Mouse (Mus musculus): Measurements from ENCODE around the gene Cdh26. TPM values are rescaled to one million over a fixed set of nuclear protein-coding genes. Genes with fewer than 3 reads are reported as not detected.
A peak's percentile ranks its signal among the peaks of the same experiment; 100 is the strongest.

Cdh26 gene
- polyA plus RNA-seq, 1 experiment from 2014 or later, result not detected

DNA sequence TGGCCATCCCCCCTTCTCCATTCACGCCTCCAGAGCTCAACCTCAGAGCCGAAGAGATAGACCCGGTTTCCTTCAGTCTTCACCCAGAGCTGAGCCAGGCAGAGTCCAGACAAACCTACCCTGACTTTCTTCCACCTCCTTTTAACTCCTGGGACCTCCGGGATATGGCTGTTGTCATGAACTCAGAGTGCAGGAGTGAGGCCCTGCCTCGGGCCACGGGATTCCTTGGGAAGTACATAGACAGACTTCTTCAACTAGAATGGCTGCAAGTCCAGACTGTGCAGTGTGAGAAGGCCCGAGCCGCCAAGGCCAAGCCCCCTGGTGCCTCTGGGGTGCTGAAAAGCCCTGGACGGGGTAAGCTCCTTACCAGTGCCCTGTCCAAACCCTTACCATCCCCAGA is 9.8 kb upstream of the Cdh26 start:
- no peaks in the 10 kb centered on the region; the same call in 1 of the 2 replicates for H3K27me3 ChIP-seq
- H3K4me3 ChIP-seq, result no peak overlapping the region
- no peak for ATAC-seq (ENCODE audit: low read depth)
- H3K4me2 ChIP-seq, result no peak overlapping the region
- 83% methylated on average over 9 of the region's 9 CpGs for WGBS
- H3K27ac ChIP-seq (replicated peaks), result no peak overlapping the region
- no peaks in the 10 kb centered on the region for H3K9me3 ChIP-seq
- H3K36me3 ChIP-seq, result peaks cover 17% of the 10 kb centered on the region
- no peak overlapping the region for H3K9ac ChIP-seq
- peaks cover 26% of the 10 kb centered on the region for H3K4me1 ChIP-seq (replicated peaks)

- no peaks in the 10 kb centered on the region for H3K9me3 ChIP-seq
- H3K27ac ChIP-seq (replicated peaks), result 0 out of 2 replicates have a peak overlapping the region, but pooled peaks have one; percentile 46
- no peak overlapping the region for H3K4me2 ChIP-seq
- H3K27me3 ChIP-seq, result no peaks in the 10 kb centered on the region; the same call in 1 of the 2 replicates
- no peak overlapping the region for H3K9ac ChIP-seq
- H3K4me1 ChIP-seq (replicated peaks), result peaks cover 20% of the 10 kb centered on the region
- H3K36me3 ChIP-seq, result peaks cover 17% of the 10 kb centered on the region
- ATAC-seq (ENCODE audit: low read depth), result no peak
- 44% methylated on average over 6 of the region's 6 CpGs for WGBS
- H3K4me3 ChIP-seq, result no peak overlapping the region
Measured at GRCm38 (mm10) chr2:178421603-178422002, 8.7 kb upstream of the Cdh26 start.

DNA sequence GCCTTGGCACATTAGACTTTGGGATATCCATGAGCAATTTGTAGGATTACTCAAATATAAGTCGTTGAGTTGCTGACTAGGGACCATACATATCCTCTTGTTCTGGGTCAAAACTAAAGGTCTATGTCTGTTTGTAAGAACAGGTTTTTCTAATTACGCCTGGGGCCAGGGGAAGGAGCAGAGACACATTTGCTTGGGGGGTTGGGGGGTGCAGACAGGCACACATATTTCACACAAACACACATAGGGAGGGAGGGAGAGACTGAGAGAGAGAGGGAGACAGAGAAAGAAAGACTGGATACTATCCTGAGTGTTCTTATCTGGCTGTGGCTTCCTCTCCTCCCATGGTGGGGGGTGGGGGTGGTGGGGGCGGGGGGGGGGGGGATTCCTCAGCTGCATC is 8.1 kb upstream of the Cdh26 start:
- Histone ChIP-seq H3K27me3 (no peaks in the 10 kb centered on the region; the same call in 1 of the 2 replicates), H3K27ac (replicated peaks) (peak overlapping the region; percentile 46; the same call in 1 of the 2 replicates), H3K4me3 (no peak overlapping the region), H3K4me2 (no peak overlapping the region), H3K36me3 (peaks cover 17% of the 10 kb centered on the region), H3K9me3 (no peaks in the 10 kb centered on the region), H3K9ac (no peak overlapping the region), H3K4me1 (replicated peaks) (peaks cover 20% of the 10 kb centered on the region)
- 44% methylated on average over 3 of the region's 3 CpGs for WGBS
- no peak for ATAC-seq (ENCODE audit: low read depth)

GRCm38 (mm10) chr2:178423223-178423622 is 7.1 kb upstream of the Cdh26 start:
- Histone ChIP-seq H3K27ac (replicated peaks) (no peak overlapping the region), H3K9me3 (no peaks in the 10 kb centered on the region), H3K36me3 (peaks cover 13% of the 10 kb centered on the region), H3K4me3 (no peak overlapping the region), H3K4me2 (no peak overlapping the region), H3K4me1 (replicated peaks) (peaks cover 20% of the 10 kb centered on the region), H3K27me3 (no peaks in the 10 kb centered on the region; the same call in 1 of the 2 replicates), H3K9ac (no peak overlapping the region)
- WGBS, result 87% methylated on average over 5 of the region's 5 CpGs
- ATAC-seq (ENCODE audit: low read depth), result no peak

DNA sequence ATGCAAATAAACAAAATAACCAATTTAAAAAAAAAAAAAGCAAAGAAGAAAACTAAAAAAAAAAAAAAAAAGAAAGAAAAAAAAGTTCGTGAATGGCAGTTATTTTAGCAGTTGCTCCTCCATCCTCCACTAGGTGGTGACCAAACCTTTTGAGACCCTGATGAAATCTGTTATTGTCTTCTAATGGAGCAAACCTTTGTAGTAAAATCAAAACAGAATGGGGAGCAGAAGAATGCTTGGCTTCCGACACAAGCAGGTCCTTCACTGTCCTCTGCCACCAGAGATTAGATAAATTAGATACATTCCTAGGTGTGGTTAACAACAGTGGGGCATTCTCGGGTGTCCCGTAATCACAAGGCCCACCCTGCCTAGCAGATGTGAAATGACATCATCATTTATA is 4.1 kb upstream of the Cdh26 start:
- Histone ChIP-seq H3K36me3 (no peaks in the 10 kb centered on the region), H3K27ac (replicated peaks) (no peak overlapping the region), H3K4me3 (no peak overlapping the region), H3K9ac (no peak overlapping the region), H3K4me2 (no peak overlapping the region), H3K4me1 (replicated peaks) (peaks cover 29% of the 10 kb centered on the region), H3K9me3 (no peaks in the 10 kb centered on the region), H3K27me3 (no peaks in the 10 kb centered on the region; the same call in 1 of the 2 replicates)
- no peak for ATAC-seq (ENCODE audit: low read depth)
- WGBS, result 42% methylated on average over 4 of the region's 4 CpGs

DNA sequence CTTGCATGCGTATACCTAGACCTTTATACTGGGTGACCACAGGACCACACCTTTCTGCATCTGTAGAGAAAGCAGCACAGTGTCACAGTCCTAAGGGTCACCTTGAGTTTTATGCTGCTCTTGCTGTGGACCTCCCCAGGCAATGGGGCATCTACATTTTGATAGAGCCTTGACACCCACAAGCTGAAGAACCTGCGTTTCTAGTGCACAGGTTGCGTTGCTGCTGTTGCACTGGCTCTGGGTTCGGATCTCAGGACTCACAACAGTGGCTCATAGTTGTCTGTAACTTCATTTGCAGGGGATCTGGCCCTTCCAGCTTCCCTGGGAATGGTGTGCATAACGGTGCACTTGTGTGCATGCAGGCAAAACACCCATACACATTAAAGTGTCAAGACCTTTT is 3.1 kb upstream of the Cdh26 start:
- H3K27ac ChIP-seq (replicated peaks), result no peak overlapping the region
- no peak overlapping the region for H3K9ac ChIP-seq
- peaks cover 24% of the 10 kb centered on the region for H3K4me1 ChIP-seq (replicated peaks)
- no peaks in the 10 kb centered on the region for H3K36me3 ChIP-seq
- no peak overlapping the region for H3K4me2 ChIP-seq
- H3K4me3 ChIP-seq, result no peak overlapping the region
- WGBS, result 87% methylated on average over 5 of the region's 5 CpGs
- ATAC-seq (ENCODE audit: low read depth), result no peak; the same call in 1 of the 2 replicates
- no peaks in the 10 kb centered on the region; the same call in 1 of the 2 replicates for H3K27me3 ChIP-seq
- no peaks in the 10 kb centered on the region for H3K9me3 ChIP-seq

DNA sequence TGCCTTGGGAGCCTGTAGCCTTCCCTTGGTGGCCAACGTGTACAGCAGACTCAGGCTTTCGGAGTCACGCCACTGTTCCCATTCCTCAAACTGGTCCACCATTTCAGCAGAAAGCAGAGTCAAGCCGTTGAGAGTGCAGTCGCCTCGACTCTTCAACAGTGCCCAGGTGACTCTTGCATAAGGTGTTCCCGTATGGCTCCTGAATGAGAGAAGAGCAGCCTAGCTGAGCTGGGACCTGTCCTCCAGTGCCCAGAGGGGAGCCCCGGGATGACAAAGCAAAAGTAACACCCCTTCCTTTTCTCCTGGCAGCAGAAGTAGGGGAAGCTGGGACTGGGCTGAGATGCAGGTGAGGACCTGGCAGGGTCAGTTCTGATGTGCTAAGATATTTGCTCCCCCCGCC is 2.1 kb upstream of the Cdh26 start:
- WGBS, result 82% methylated on average over 9 of the region's 9 CpGs
- ATAC-seq (ENCODE audit: low read depth), result no peak
- no peak overlapping the region for H3K4me3 ChIP-seq
- H3K27ac ChIP-seq (replicated peaks), result no peak overlapping the region
- H3K36me3 ChIP-seq, result no peaks in the 10 kb centered on the region
- H3K4me2 ChIP-seq, result no peak overlapping the region
- no peaks in the 10 kb centered on the region; the same call in 1 of the 2 replicates for H3K27me3 ChIP-seq
- H3K4me1 ChIP-seq (replicated peaks), result peaks cover 15% of the 10 kb centered on the region
- H3K9me3 ChIP-seq, result no peaks in the 10 kb centered on the region
- H3K9ac ChIP-seq, result no peak overlapping the region

- no peak overlapping the region for H3K4me2 ChIP-seq
- no peak overlapping the region for H3K4me3 ChIP-seq
- no peaks in the 10 kb centered on the region for H3K36me3 ChIP-seq
- H3K9me3 ChIP-seq, result no peaks in the 10 kb centered on the region
- 88% methylated on average over 4 of the region's 4 CpGs for WGBS
- ATAC-seq (ENCODE audit: low read depth), result no peak
- peaks cover 15% of the 10 kb centered on the region for H3K4me1 ChIP-seq (replicated peaks)
- H3K27me3 ChIP-seq, result no peaks in the 10 kb centered on the region; the same call in 1 of the 2 replicates
- H3K9ac ChIP-seq, result no peak overlapping the region
- no peak overlapping the region for H3K27ac ChIP-seq (replicated peaks)
Measured at GRCm38 (mm10) chr2:178428676-178429075, 1.7 kb upstream of the Cdh26 start.

DNA sequence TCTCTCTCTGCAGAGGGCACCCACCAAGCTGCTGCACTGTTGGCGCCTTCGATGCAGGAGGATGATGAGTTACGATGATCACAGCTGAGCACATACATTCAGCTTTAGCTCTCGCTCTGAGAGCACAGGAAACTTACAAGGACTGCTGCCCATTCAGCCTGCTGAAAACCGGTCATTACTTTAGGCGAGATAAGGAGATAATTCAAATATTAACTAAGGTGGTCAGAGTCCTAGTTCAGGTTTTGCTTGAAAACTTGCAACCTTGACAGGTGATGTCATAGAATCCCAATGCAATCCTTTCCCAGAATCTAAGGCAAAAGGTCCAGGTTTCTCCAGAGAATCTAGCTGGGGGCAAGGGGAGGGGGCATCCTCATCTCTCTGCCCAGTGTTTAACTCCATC is 905 bp upstream of the Cdh26 start:
- ATAC-seq (ENCODE audit: low read depth), result no peak
- 78% methylated on average over 6 of the region's 6 CpGs for WGBS

DNA sequence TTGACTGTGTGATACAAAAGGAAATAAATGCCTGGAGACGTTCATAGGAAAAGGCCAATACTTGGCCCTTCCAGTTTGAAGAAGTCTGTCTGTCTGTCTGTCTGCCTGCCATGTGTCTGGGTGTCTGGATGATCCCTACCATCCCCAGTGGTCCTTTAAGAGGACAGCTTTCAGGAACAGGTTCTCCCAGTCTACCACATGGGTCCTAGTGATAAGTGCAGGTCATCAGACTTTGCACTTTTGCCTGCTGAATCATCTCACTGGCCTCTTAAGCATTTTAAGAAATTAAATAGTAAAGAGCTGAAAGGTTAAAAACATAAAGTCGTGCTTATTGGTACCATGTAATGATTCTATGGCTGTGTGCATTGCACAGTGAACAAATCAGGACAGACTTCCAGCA is 3.2 kb downstream of the Cdh26 start:
- 80% methylated on average over 2 of the region's 2 CpGs for WGBS
- Histone ChIP-seq H3K36me3 (no peaks in the 10 kb centered on the region), H3K27me3 (no peaks in the 10 kb centered on the region), H3K9ac (no peak overlapping the region), H3K9me3 (no peaks in the 10 kb centered on the region), H3K4me3 (no peak overlapping the region), H3K4me1 (replicated peaks) (peaks cover 23% of the 10 kb centered on the region), H3K27ac (replicated peaks) (no peak overlapping the region), H3K4me2 (no peak overlapping the region)
- ATAC-seq (ENCODE audit: low read depth), result no peak

More for the DNA sequence above, 905 bp upstream of the Cdh26 start:
- Histone ChIP-seq H3K4me2 (no peak overlapping the region), H3K36me3 (no peaks in the 10 kb centered on the region), H3K9me3 (no peaks in the 10 kb centered on the region), H3K9ac (no peak overlapping the region), H3K4me1 (replicated peaks) (peaks cover 15% of the 10 kb centered on the region), H3K27ac (replicated peaks) (no peak overlapping the region), H3K27me3 (no peaks in the 10 kb centered on the region; the same call in 1 of the 2 replicates), H3K4me3 (no peak overlapping the region)

GRCm38 (mm10) chr2:178433903-178434302 is 3.6 kb downstream of the Cdh26 start:
- H3K9ac ChIP-seq, result no peak overlapping the region
- no peak overlapping the region for H3K27ac ChIP-seq (replicated peaks)
- H3K4me3 ChIP-seq, result no peak overlapping the region
- H3K36me3 ChIP-seq, result no peaks in the 10 kb centered on the region
- WGBS, result 89% methylated on average over 2 of the region's 2 CpGs
- H3K4me2 ChIP-seq, result no peak overlapping the region
- no peaks in the 10 kb centered on the region for H3K9me3 ChIP-seq
- ATAC-seq (ENCODE audit: low read depth), result no peak
- peaks cover 23% of the 10 kb centered on the region for H3K4me1 ChIP-seq (replicated peaks)
- no peaks in the 10 kb centered on the region for H3K27me3 ChIP-seq

- Histone ChIP-seq H3K36me3 (no peaks in the 10 kb centered on the region), H3K4me2 (no peak overlapping the region), H3K27me3 (no peaks in the 10 kb centered on the region), H3K4me3 (no peak overlapping the region), H3K9ac (no peak overlapping the region), H3K4me1 (replicated peaks) (peaks cover 11% of the 10 kb centered on the region; the same call in 1 of the 2 replicates), H3K27ac (replicated peaks) (no peak overlapping the region), H3K9me3 (no peaks in the 10 kb centered on the region)
- WGBS, result 52% methylated on average over 9 of the region's 9 CpGs
- ATAC-seq (ENCODE audit: low read depth), result no peak
Measured at GRCm38 (mm10) chr2:178437311-178437710, 7.0 kb downstream of the Cdh26 start.

- Histone ChIP-seq H3K27me3 (no peaks in the 10 kb centered on the region), H3K9ac (no peak overlapping the region), H3K27ac (replicated peaks) (no peak overlapping the region), H3K4me1 (replicated peaks) (no peaks in the 10 kb centered on the region), H3K4me2 (no peak overlapping the region), H3K36me3 (no peaks in the 10 kb centered on the region), H3K4me3 (no peak overlapping the region), H3K9me3 (no peaks in the 10 kb centered on the region)
- 84% methylated on average over 4 of the region's 4 CpGs for WGBS
- ATAC-seq (ENCODE audit: low read depth), result no peak
Measured at GRCm38 (mm10) chr2:178449386-178449785, 19.1 kb downstream of the Cdh26 start.

Measured in neural tube, embryonic 13.5 days (tissue).